9 mouse cellular contexts compared by ENCODE assay signal in the genomic region with DNA sequence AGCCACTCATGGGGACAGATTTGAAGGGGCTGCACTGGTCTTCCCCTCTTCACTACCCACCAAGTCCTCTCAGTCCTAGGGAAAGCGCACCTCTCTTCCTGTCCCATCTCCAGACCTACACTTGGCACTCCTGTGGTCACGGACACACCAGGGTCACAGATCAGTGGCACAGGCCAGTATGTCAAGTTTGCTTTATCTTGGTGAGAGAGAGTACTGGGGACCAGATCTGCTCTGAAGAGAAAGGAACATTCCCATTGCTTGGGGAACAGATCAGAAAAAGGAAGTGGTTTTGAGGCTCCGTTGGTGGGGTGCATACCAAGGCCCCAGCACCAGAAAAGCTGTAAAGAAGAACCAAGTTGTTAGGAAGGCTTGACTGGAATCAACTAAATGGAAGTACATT. TPM values are rescaled to one million over a fixed set of nuclear protein-coding genes. Genes with fewer than 3 reads are reported as not detected.
DNase-seq lines count a peak whose midpoint lies in the region; TF ChIP-seq lines count a peak whose summit lies in the region.
"Had no signal": no experiment of that assay in that cellular context is flagged by ENCODE, and none has a peak within 500 bp of the region (broad histone marks: within the 10 kb centered on the region; RNA-seq: fewer than 3 reads in every experiment).

No protein-coding gene starts in this region.

- peaks cover 25% of the 10 kb centered on the region for H3K4me1 ChIP-seq in testis, adult 2 months (ENCODE audit: control insufficient read depth, insufficient read depth, low read length)

- no peaks in the 10 kb centered on the region for H3K27me3 ChIP-seq in testis, adult 2 months (ENCODE audit: control insufficient read depth, insufficient read depth, low read length)

- no peak for TF ChIP-seq CTCF in testis, adult 2 months (IDR thresholded peaks at IDR 0.05; ENCODE audit: control insufficient read depth, insufficient read depth, insufficient replicate concordance, low read depth, low read length)

- H3K36me3 ChIP-seq in testis, adult 2 months (ENCODE audit: control insufficient read depth, insufficient read depth, low read length) = no peaks in the 10 kb centered on the region
- no peaks in the 10 kb centered on the region for H3K36me3 ChIP-seq in macrophage (ENCODE audit: inconsistent target)

- peaks cover 43% of the 10 kb centered on the region for H3K79me2 ChIP-seq in macrophage (ENCODE audit: inconsistent target)

- 0% methylated on average over 2 of the region's 3 CpGs for WGBS in macrophage (ENCODE audit: missing documents)

- peak overlapping the region; percentile 39 for H3K27ac ChIP-seq in testis, adult 2 months (ENCODE audit: control insufficient read depth, insufficient read depth, low read depth, low read length)
- peak overlapping the region; percentile 99 for H3K27ac ChIP-seq in macrophage

- TF ChIP-seq POLR2A in testis, adult 2 months (IDR thresholded peaks at IDR 0.05; ENCODE audit: control insufficient read depth, low read depth, low read length) = no peak

- DNase-seq in cerebellum, adult 11-12 months = peak; percentile 50
- no peak for DNase-seq in cerebellum, postnatal 25 days
- DNase-seq in testis, postnatal 14 days (ENCODE audit: low spot score) = no peak
- DNase-seq in right cerebral cortex, adult 2 months (ENCODE audit: low spot score in 2 of 2) = no peak
- DNase-seq in cerebellum, adult 9-10 months = no peak
- no peak for DNase-seq in left cerebral cortex, adult 9 months (ENCODE audit: low spot score in 2 of 2)

- no peak overlapping the region for H3K4me3 ChIP-seq in testis, adult 2 months (ENCODE audit: control insufficient read depth, low read depth, low read length)
- peak overlapping the region; percentile 33 for H3K4me3 ChIP-seq in macrophage (ENCODE audit: inconsistent target)

RNA-seq across cellular contexts. Expression of a gene that starts 0.7 kb away (rescaled TPM):
- 3.9 and 4.1 TPM in 2 replicates for polyA plus RNA-seq in testis, adult 2 months (2012; rRNA removed)
- total RNA-seq in macrophage (2018; cell fraction: chromatin; rRNA removed) = 100 to 1,000 TPM in 5 of 26 experiments, 10 to 100 TPM in 18, 1 to 10 TPM in 3; 5.2 to 163 (median 28.1) TPM
- total RNA-seq in macrophage (2018; cell fraction: cytosol; rRNA removed) = 100 to 1,000 TPM in 25 of 26 experiments, 10 to 100 TPM in 1; 79.3 to 334 (median 151) TPM
- 100 to 1,000 TPM in 9 of 26 experiments, 10 to 100 TPM in 17; 27.6 to 223 (median 87.2) TPM for total RNA-seq in macrophage (2018; cell fraction: nucleus; rRNA removed)
- polyA plus RNA-seq in macrophage (2018) = 172 to 209 TPM (median 200 TPM) in 3 replicates

RNA-seq across cellular contexts. Expression of a gene that starts 40.0 kb away (rescaled TPM):
- 17.6 and 20.3 TPM in 2 replicates for polyA plus RNA-seq in testis, adult 2 months (2012; rRNA removed)
- total RNA-seq in macrophage (2018; cell fraction: chromatin; rRNA removed) = 10 to 100 TPM; 13.6 to 78.0 (median 27.4) TPM
- 1,000 to 10,000 TPM; 1,179 to 1,787 (median 1,377) TPM for total RNA-seq in macrophage (2018; cell fraction: cytosol; rRNA removed)
- 100 to 1,000 TPM in 24 of 26 experiments, 10 to 100 TPM in 2; 88.7 to 281 (median 189) TPM for total RNA-seq in macrophage (2018; cell fraction: nucleus; rRNA removed)
- 1,283 to 1,841 TPM (median 1,659 TPM) in 3 replicates for polyA plus RNA-seq in macrophage (2018)

RNA-seq across cellular contexts. Expression of a gene that starts 51.8 kb away (rescaled TPM):
- polyA plus RNA-seq in testis, adult 2 months (2012; rRNA removed) = 0.54 and 0.67 TPM in 2 replicates
- total RNA-seq in macrophage (2018; cell fraction: chromatin; rRNA removed) = under 1 TPM in 1 of 26 experiments, not detected in 25; 0.83 TPM
- not detected for total RNA-seq in macrophage (2018; cell fraction: cytosol; rRNA removed)
- total RNA-seq in macrophage (2018; cell fraction: nucleus; rRNA removed) = not detected
- not detected in 3 replicates for polyA plus RNA-seq in macrophage (2018)
- polyA plus RNA-seq: gonadal fat pad, adult 2 months had no signal

RNA-seq across cellular contexts. Expression of a gene that starts 52.6 kb away (rescaled TPM):
- polyA plus RNA-seq in testis, adult 2 months (2012; rRNA removed) = 349 and 360 TPM in 2 replicates
- total RNA-seq in macrophage (2018; cell fraction: chromatin; rRNA removed) = 100 to 1,000 TPM; 108 to 308 (median 161) TPM
- 100 to 1,000 TPM in 22 of 26 experiments, 10 to 100 TPM in 4; 85.9 to 140 (median 115) TPM for total RNA-seq in macrophage (2018; cell fraction: cytosol; rRNA removed)
- total RNA-seq in macrophage (2018; cell fraction: nucleus; rRNA removed) = 100 to 1,000 TPM in 21 of 26 experiments, 10 to 100 TPM in 5; 89.5 to 176 (median 115) TPM
- 115 to 224 TPM (median 150 TPM) in 3 replicates for polyA plus RNA-seq in macrophage (2018)

Comparison
In these comparisons a context has a peak if more than half of its experiments do, and no peak if none do; other contexts are left out.
1. RNA of a gene that starts 0.7 kb away (polyA plus RNA-seq): 172 to 209 TPM in macrophage; 3.9 to 4.1 TPM in testis, adult 2 months; every median in the first group is over 10 times any median in the second.
2. RNA of a gene that starts 40.0 kb away (polyA plus RNA-seq): 1,283 to 1,841 TPM in macrophage; 17.6 to 20.3 TPM in testis, adult 2 months; every median in the first group is over 10 times any median in the second.